Mouse (Mus musculus): Measurements from ENCODE around the gene Rpl11. TPM values are rescaled to one million over a fixed set of nuclear protein-coding genes. Genes with fewer than 3 reads are reported as not detected.
"Not testable (repeated sequence)": the region's sequence is repeated elsewhere in the genome, so short reads cannot be mapped to it uniquely, and the experiment has no call there.

The Rpl11 gene
- polyA plus RNA-seq, 1 experiment = 507 TPM

- no peak for DNase-seq (ENCODE audit: extremely low spot score in 1 of 2, low spot score in 1 of 2)
These were observed 68.0 kb downstream of the Rpl11 start for GRCm38 (mm10) chr4:135985193-135985592.

- no peak for DNase-seq (ENCODE audit: extremely low spot score in 1 of 2, low spot score in 1 of 2)
These were observed 68.7 kb downstream of the Rpl11 start for GRCm38 (mm10) chr4:135984556-135984955.

GRCm38 (mm10) chr4:135981524-135982063 is 71.6 kb downstream of the Rpl11 start:
- DNase-seq (ENCODE audit: extremely low spot score in 1 of 2, low spot score in 1 of 2) = peak in 1 of 2 experiments; percentile 80

GRCm38 (mm10) chr4:135980223-135980622 is 73.0 kb downstream of the Rpl11 start:
- DNase-seq (ENCODE audit: extremely low spot score in 1 of 2, low spot score in 1 of 2) = not testable (repeated sequence)

Other genes with a start within 250 kb of the Rpl11 start
- gene Srsf10, start 197.7 kb downstream of the Rpl11 start, polyA plus RNA-seq (2012; rRNA removed) = 68.2 and 68.5 TPM in 2 replicates
- gene Pnrc2, start 179.6 kb downstream of the Rpl11 start, polyA plus RNA-seq (2012; rRNA removed) = 63.1 and 68.6 TPM in 2 replicates
- 0.11 and 0.14 TPM in 2 replicates for gene Cnr2, start 158.0 kb downstream of the Rpl11 start, polyA plus RNA-seq (2012; rRNA removed)
- 40.4 and 42.3 TPM in 2 replicates for gene Fuca1, start 132.7 kb downstream of the Rpl11 start, polyA plus RNA-seq (2012; rRNA removed)
- 56.1 and 56.2 TPM in 2 replicates for gene Hmgcl, start 107.0 kb downstream of the Rpl11 start, polyA plus RNA-seq (2012; rRNA removed)
- gene Gale, start 89.7 kb downstream of the Rpl11 start, polyA plus RNA-seq (2012; rRNA removed) = 31.9 and 37.6 TPM in 2 replicates
- gene Lypla2, start 80.8 kb downstream of the Rpl11 start, polyA plus RNA-seq (2012; rRNA removed) = 108 and 117 TPM in 2 replicates
- gene Pithd1, start 66.2 kb downstream of the Rpl11 start, polyA plus RNA-seq (2012; rRNA removed) = 107 TPM in 2 replicates
- gene Eloa, start 31.7 kb downstream of the Rpl11 start, polyA plus RNA-seq (2012; rRNA removed) = 18.8 and 20.4 TPM in 2 replicates
- 90.0 and 90.1 TPM in 2 replicates for gene Id3, start 90.1 kb upstream of the Rpl11 start, polyA plus RNA-seq (2012; rRNA removed)
- 0.25 and 0.34 TPM in 2 replicates for gene E2f2, start 119.0 kb upstream of the Rpl11 start, polyA plus RNA-seq (2012; rRNA removed)
- 4.3 and 4.6 TPM in 2 replicates for gene Asap3, start 152.9 kb upstream of the Rpl11 start, polyA plus RNA-seq (2012; rRNA removed)
- 0.86 and 0.99 TPM in 2 replicates for gene Tcea3, start 194.3 kb upstream of the Rpl11 start, polyA plus RNA-seq (2012; rRNA removed)
- gene Zfp46, start 231.3 kb upstream of the Rpl11 start, polyA plus RNA-seq (2012; rRNA removed) = 58.5 and 68.6 TPM in 2 replicates

Data from frontal cortex, adult 2 months (tissue).